Mouse (Mus musculus) forebrain, embryonic 15.5 days (tissue): ENCODE data around the gene Atf5. TPM values are rescaled to one million over a fixed set of nuclear protein-coding genes. Genes with fewer than 3 reads are reported as not detected.

ENCODE experiments used
- ATAC-seq: fragments of 200-750 bp; cut with Nextera tagmentation; replicated peaks from 2 replicates; pipeline ENCODE4 v1.8.0; 2017; ENCODE audit warnings: mild to moderate bottlenecking, moderate TSS enrichment, moderate library complexity
- H3K27ac ChIP-seq: fragments of 300-500 bp; sonication (generic); replicated peaks from 2 replicates; pipeline ENCODE4 v1.5.1; 2015; ENCODE audit warnings: mild to moderate bottlenecking, inconsistent platforms
- H3K27me3 ChIP-seq: fragments of 300-500 bp; sonication (generic); 2 replicates; pipeline ENCODE4 v1.6.1; 2015; ENCODE audit warnings: inconsistent platforms
- H3K36me3 ChIP-seq: fragments of 300-500 bp; sonication (generic); 2 replicates; pipeline ENCODE4 v1.6.1; 2015; ENCODE audit warnings: mild to moderate bottlenecking, inconsistent platforms
- H3K4me1 ChIP-seq: fragments of 300-500 bp; sonication (generic); 2 replicates; pipeline ENCODE4 v1.6.1; 2015; ENCODE audit warnings: inconsistent platforms
- H3K4me2 ChIP-seq: fragments of 300-500 bp; sonication (generic); replicated peaks from 2 replicates; pipeline ENCODE4 v1.6.1; 2015; ENCODE audit warnings: mild to moderate bottlenecking, inconsistent platforms
- H3K4me3 ChIP-seq: fragments of 300-500 bp; sonication (generic); 2 replicates; pipeline ENCODE4 v1.5.1; 2015; ENCODE audit warnings: mild to moderate bottlenecking, inconsistent platforms
- H3K9ac ChIP-seq: fragments of 300-500 bp; sonication (generic); replicated peaks from 2 replicates; pipeline ENCODE4 v1.6.1; 2015; ENCODE audit warnings: mild to moderate bottlenecking, inconsistent platforms
- H3K9me3 ChIP-seq: fragments of 300-500 bp; sonication (generic); 2 replicates; pipeline ENCODE4 v1.6.1; 2016; ENCODE audit warnings: inconsistent platforms
- WGBS: fragments of 180-500 bp; shearing (Covaris S2); methylation state at CpG from one replicate; pipeline ENCODE4 v1.1.7; 2015; ENCODE audit warnings: mixed read lengths; 5-methylcytosine and 5-hydroxymethylcytosine counted together
- polyA plus RNA-seq: library from polyadenylated mRNA; unstranded; fragments of >200 nt; fragmentation: Nextera tagmentation; extraction: Ambion mirVana; gene quantifications from 2 replicates; pipeline ENCODE4 v1.2.1, GENCODE M21; 2015

Atf5 gene
- polyA plus RNA-seq, 1 experiment from 2014 or later: 4.6 TPM

DNA sequence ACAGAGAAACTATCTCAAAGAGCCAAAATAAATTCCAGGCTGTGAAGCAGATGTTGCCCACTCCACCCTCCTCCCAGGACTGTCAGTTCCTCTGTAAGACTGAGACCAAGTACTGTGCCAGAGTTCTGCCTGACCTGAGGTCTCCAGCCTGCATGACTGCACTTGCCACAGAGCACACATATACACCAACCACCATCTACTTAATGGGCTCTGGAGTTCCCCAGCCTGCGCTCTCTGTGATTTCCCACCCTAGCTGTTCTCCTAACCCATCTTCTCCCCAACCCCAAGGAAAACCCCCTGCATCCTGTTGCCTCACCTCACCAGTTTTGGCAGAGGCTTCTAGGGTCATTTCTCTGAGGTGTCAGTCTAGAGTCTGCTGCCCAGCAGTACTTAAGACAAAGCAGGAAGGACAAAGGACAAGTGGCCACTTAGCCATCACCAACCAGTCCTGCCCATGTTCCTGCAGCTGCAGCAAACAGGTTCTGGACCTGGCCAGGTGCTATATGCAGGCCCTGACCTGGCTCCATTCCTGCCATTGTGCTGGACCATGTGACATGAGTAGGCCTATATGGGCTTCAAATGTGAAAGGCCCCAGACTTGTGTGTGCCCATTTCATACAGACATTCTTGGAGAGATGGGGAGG is 19.0 kb upstream of the Atf5 start:
- H3K4me3 ChIP-seq: no peak overlapping the region
- H3K36me3 ChIP-seq: peaks cover 20% of the 10 kb centered on the region
- no peaks in the 10 kb centered on the region for H3K9me3 ChIP-seq
- H3K27ac ChIP-seq: no peak overlapping the region
- 90% methylated on average over 1 of the region's 1 CpGs for WGBS
- H3K9ac ChIP-seq: no peak overlapping the region
- peaks cover 13% of the 10 kb centered on the region for H3K4me1 ChIP-seq
- ATAC-seq: no peak
- no peak overlapping the region for H3K4me2 ChIP-seq
- peaks cover 20% of the 10 kb centered on the region for H3K27me3 ChIP-seq

DNA sequence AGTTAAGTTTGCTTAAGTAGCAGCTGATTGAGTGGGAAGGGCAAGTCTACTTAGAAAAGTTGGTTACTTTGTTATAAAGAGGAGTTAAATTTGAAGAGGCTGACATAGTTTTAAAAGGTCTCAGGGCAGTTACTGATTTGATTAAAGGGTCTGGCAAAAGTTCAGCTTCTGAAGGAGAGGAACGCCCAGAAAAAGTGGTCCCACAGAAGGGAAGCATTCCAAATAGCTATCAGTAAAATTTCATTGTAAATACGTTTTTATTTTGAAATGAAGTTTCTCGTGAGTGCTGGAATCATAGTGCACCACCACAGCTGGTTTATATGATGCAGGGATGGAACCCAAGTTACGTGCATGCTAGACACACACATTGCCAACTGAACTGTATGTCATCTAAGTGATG is 16.3 kb upstream of the Atf5 start:
- H3K27ac ChIP-seq: no peak overlapping the region
- H3K4me1 ChIP-seq: no peaks in the 10 kb centered on the region
- 76% methylated on average over 4 of the region's 4 CpGs for WGBS
- no peak overlapping the region for H3K4me3 ChIP-seq
- no peak for ATAC-seq
- H3K9me3 ChIP-seq: no peaks in the 10 kb centered on the region
- no peaks in the 10 kb centered on the region for H3K27me3 ChIP-seq
- peaks cover 41% of the 10 kb centered on the region for H3K36me3 ChIP-seq
- no peak overlapping the region for H3K4me2 ChIP-seq
- no peak overlapping the region for H3K9ac ChIP-seq

GRCm38 (mm10) chr7:44828706-44829105 is 12.2 kb upstream of the Atf5 start:
- Histone ChIP-seq H3K27ac (no peak overlapping the region), H3K4me3 (no peak overlapping the region), H3K4me1 (peaks cover 11% of the 10 kb centered on the region), H3K36me3 (peaks cover 41% of the 10 kb centered on the region), H3K4me2 (no peak overlapping the region), H3K27me3 (no peaks in the 10 kb centered on the region), H3K9ac (no peak overlapping the region), H3K9me3 (no peaks in the 10 kb centered on the region)
- WGBS: 94% methylated on average over 5 of the region's 5 CpGs
- ATAC-seq: no peak

- WGBS: 84% methylated on average over 3 of the region's 3 CpGs
- Histone ChIP-seq H3K27me3 (no peaks in the 10 kb centered on the region), H3K9ac (no peak overlapping the region), H3K36me3 (peaks cover 36% of the 10 kb centered on the region), H3K9me3 (no peaks in the 10 kb centered on the region), H3K4me1 (peaks cover 23% of the 10 kb centered on the region), H3K4me3 (no peak overlapping the region), H3K4me2 (no peak overlapping the region), H3K27ac (no peak overlapping the region)
- ATAC-seq: no peak
Measured at GRCm38 (mm10) chr7:44826771-44827170, 10.3 kb upstream of the Atf5 start.

DNA sequence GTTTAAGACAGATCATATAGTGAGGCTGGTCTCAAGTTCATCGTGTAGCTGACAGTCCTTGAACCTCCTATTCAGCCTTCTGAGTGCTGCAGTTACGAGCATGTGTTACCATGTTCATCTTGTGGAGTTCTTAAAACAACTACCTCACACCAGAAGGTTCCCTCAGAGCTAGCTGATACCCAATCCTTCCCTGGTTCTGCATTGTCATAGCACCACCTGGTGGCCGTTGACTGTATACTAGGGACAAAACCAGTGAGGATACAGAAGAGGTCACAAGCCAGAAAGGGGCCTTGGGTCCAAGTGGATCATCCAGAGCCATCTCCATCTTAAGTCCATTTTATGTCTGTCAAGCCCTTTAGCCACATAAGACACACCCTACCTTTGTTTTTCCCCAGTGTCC is 8.4 kb upstream of the Atf5 start:
- no peak overlapping the region for H3K4me2 ChIP-seq
- H3K4me3 ChIP-seq: no peak overlapping the region
- no peak overlapping the region for H3K9ac ChIP-seq
- no peak overlapping the region for H3K27ac ChIP-seq
- WGBS: 29% methylated on average over 3 of the region's 3 CpGs
- ATAC-seq: peak; percentile 47
- peaks cover 31% of the 10 kb centered on the region for H3K4me1 ChIP-seq
- peaks cover 17% of the 10 kb centered on the region for H3K36me3 ChIP-seq
- no peaks in the 10 kb centered on the region for H3K27me3 ChIP-seq
- H3K9me3 ChIP-seq: no peaks in the 10 kb centered on the region

- 31% methylated on average over 7 of the region's 7 CpGs for WGBS
- no peak for ATAC-seq
- Histone ChIP-seq H3K27ac (no peak overlapping the region), H3K4me2 (no peak overlapping the region), H3K27me3 (no peaks in the 10 kb centered on the region), H3K36me3 (peaks cover 3% of the 10 kb centered on the region; the same call in 1 of the 2 replicates), H3K9ac (no peak overlapping the region), H3K9me3 (no peaks in the 10 kb centered on the region), H3K4me1 (peaks cover 45% of the 10 kb centered on the region), H3K4me3 (no peak overlapping the region)
Measured at GRCm38 (mm10) chr7:44823409-44823808, 7.0 kb upstream of the Atf5 start.

DNA sequence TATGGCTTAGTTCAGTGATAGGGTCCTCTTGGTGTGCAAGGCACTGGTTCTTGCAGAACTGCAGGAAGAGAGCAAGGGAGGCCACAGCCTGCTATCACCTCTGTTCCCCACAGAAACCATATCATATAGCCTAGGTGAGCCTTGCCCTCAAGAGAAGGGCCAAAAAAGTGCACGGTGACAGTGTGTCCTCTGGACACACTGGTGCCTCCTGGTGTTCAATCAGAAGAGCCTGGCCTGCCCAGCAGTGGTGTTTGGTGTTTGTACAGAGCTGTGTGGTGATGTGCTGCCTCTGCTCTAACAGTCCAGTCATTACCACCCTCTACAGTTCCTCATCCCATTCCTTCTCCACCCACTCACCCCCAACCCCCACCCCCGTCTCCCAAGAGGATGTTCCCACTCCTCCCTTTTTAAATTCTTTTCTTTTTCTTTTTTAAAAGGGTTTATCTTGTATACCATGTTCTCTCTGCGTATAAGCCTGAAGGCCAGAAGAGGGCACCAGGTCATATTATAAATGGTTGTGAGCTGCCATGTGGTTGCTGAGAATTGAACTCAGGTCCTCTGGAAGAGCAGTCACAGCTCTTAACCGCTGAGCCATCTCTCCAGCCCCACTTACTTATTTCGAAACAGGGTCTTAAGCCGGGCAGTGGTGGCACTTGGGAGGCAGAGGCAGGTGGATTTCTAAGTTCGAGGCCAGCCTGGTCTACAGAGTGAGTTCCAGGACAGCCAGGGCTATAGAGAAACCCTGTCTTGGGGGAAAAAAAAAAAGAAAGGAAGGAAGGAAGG is 5.4 kb upstream of the Atf5 start:
- no peaks in the 10 kb centered on the region for H3K9me3 ChIP-seq
- no peak overlapping the region for H3K9ac ChIP-seq
- no peaks in the 10 kb centered on the region for H3K36me3 ChIP-seq
- ATAC-seq: no peak
- no peak overlapping the region for H3K27ac ChIP-seq
- H3K4me3 ChIP-seq: no peak overlapping the region
- 88% methylated on average over 7 of the region's 7 CpGs for WGBS
- H3K27me3 ChIP-seq: no peaks in the 10 kb centered on the region
- H3K4me1 ChIP-seq: peaks cover 61% of the 10 kb centered on the region
- H3K4me2 ChIP-seq: no peak overlapping the region

DNA sequence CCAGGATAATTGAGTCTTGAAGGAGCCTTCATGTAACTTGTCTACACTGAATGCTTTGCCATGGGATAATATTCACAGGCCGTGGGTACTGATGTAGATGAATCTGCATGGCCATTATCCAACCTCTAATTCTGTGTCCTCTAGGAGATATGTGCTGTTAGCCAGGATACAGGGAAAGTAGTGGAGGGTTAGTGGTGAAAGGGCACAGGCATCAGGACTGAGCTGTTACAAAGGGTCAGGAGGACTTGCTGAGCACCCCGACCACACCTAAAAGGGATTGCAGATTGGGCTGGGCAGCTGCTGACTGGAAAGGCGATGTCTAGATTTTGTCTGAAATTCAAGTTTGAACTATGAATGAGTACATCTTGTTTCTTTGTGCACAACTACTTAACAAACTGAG is 4.1 kb upstream of the Atf5 start:
- no peak for ATAC-seq

GRCm38 (mm10) chr7:44819863-44820262 is 3.4 kb upstream of the Atf5 start:
- Histone ChIP-seq H3K9ac (0 out of 2 replicates have a peak overlapping the region, but pooled peaks have one; percentile 30), H3K36me3 (no peaks in the 10 kb centered on the region), H3K4me2 (0 out of 2 replicates have a peak overlapping the region, but pooled peaks have one; percentile 58), H3K4me1 (peaks cover 67% of the 10 kb centered on the region), H3K27me3 (no peaks in the 10 kb centered on the region), H3K9me3 (no peaks in the 10 kb centered on the region), H3K4me3 (no peak overlapping the region), H3K27ac (no peak overlapping the region)
- no peak for ATAC-seq
- WGBS: 65% methylated on average over 5 of the region's 5 CpGs

More for the DNA sequence above, 4.1 kb upstream of the Atf5 start:
- Histone ChIP-seq H3K4me2 (no peak overlapping the region), H3K9me3 (no peaks in the 10 kb centered on the region), H3K27ac (no peak overlapping the region), H3K9ac (no peak overlapping the region), H3K4me3 (no peak overlapping the region), H3K4me1 (peaks cover 64% of the 10 kb centered on the region), H3K36me3 (no peaks in the 10 kb centered on the region), H3K27me3 (no peaks in the 10 kb centered on the region)
- WGBS: 81% methylated on average over 3 of the region's 3 CpGs

GRCm38 (mm10) chr7:44819391-44819790 is 2.9 kb upstream of the Atf5 start:
- WGBS: 85% methylated on average over 2 of the region's 2 CpGs
- Histone ChIP-seq H3K4me2 (peak overlapping the region; percentile 58), H3K27ac (no peak overlapping the region), H3K36me3 (no peaks in the 10 kb centered on the region), H3K27me3 (no peaks in the 10 kb centered on the region), H3K9me3 (no peaks in the 10 kb centered on the region), H3K4me3 (peak overlapping the region; percentile 99; the same call in 1 of the 2 replicates), H3K9ac (peak overlapping the region; percentile 30; the same call in 1 of the 2 replicates), H3K4me1 (peaks cover 66% of the 10 kb centered on the region)
- ATAC-seq: no peak

DNA sequence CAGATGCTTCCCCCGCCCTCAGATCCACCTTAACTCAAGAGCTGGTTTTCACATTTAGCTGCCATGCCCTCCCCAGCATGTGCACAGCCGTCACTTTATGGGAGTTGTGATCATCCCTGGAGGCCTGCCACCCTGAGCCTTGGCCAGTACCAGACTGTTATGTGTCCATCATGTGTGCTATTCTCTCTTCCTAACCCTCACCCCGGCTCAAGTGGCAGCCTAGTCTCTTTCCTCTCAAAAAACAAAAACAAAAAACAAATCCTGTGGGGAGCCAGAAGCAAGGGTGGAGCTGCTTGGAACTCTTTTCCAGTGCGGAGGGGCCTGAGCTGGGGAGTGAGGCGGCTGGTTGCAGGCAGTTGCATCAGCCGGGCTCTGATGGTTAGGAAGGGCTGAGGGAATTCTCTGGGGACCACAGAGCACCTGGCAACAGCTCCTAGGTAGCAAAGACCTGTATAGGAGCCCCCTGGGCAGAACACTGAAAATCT is 2.3 kb upstream of the Atf5 start:
- WGBS: 23% methylated on average over 6 of the region's 6 CpGs
- H3K4me1 ChIP-seq: peaks cover 63% of the 10 kb centered on the region

GRCm38 (mm10) chr7:44818164-44818563 is 1.7 kb upstream of the Atf5 start:
- peak overlapping the region; percentile 58 for H3K4me2 ChIP-seq
- H3K9ac ChIP-seq: peak overlapping the region; percentile 95
- H3K4me1 ChIP-seq: peaks cover 56% of the 10 kb centered on the region
- whole genome bisulfite sequencing: 4% methylated on average over 2 of the region's 2 CpGs
- peak overlapping the region; percentile 99 for H3K4me3 ChIP-seq
- H3K9me3 ChIP-seq: no peaks in the 10 kb centered on the region
- no peaks in the 10 kb centered on the region for H3K36me3 ChIP-seq
- peak overlapping the region; percentile 27; the same call in 1 of the 2 replicates for H3K27ac ChIP-seq
- no peaks in the 10 kb centered on the region for H3K27me3 ChIP-seq
- ATAC-seq: no peak

More for the DNA sequence above, 2.3 kb upstream of the Atf5 start:
- peak overlapping the region; percentile 27; the same call in 1 of the 2 replicates for H3K27ac ChIP-seq
- H3K9ac ChIP-seq: peak overlapping the region; percentile 30
- H3K36me3 ChIP-seq: no peaks in the 10 kb centered on the region
- H3K4me2 ChIP-seq: peak overlapping the region; percentile 58
- H3K27me3 ChIP-seq: no peaks in the 10 kb centered on the region
- H3K9me3 ChIP-seq: no peaks in the 10 kb centered on the region
- no peak for ATAC-seq
- peak overlapping the region; percentile 99 for H3K4me3 ChIP-seq
